Mouse (Mus musculus) embryo, embryonic 10.5 days (tissue): Measurements from ENCODE around the gene Ptprn2.

Experiments used
- DNase-seq: peaks from one replicate; pipeline ENCODE4 v3.0.0-alpha.2; 2015; ENCODE audit warnings: low spot score

The Ptprn2 gene

GRCm38 (mm10) chr12:116896651-116897050 lies 411.1 kb downstream of the Ptprn2 start:
- no peak for DNase-seq

GRCm38 (mm10) chr12:116901773-116902172 lies 416.3 kb downstream of the Ptprn2 start:
- DNase-seq = peak; percentile 14

- peak; percentile 32 for DNase-seq
These were observed 421.9 kb downstream of the Ptprn2 start for GRCm38 (mm10) chr12:116907424-116907823.

GRCm38 (mm10) chr12:116908668-116909067 lies 423.1 kb downstream of the Ptprn2 start:
- peak; percentile 21 for DNase-seq

- DNase-seq = no peak
These were observed 431.3 kb downstream of the Ptprn2 start for GRCm38 (mm10) chr12:116916776-116917175.

- no peak for DNase-seq
These were observed 433.7 kb downstream of the Ptprn2 start for GRCm38 (mm10) chr12:116919185-116919584.

- DNase-seq = peak; percentile 14
These were observed 434.4 kb downstream of the Ptprn2 start for GRCm38 (mm10) chr12:116919691-116920526.

GRCm38 (mm10) chr12:116927115-116927514 lies 441.6 kb downstream of the Ptprn2 start:
- DNase-seq = peak; percentile 14

GRCm38 (mm10) chr12:116927516-116927915 lies 442.0 kb downstream of the Ptprn2 start:
- no peak for DNase-seq

GRCm38 (mm10) chr12:116938158-116938854 lies 452.8 kb downstream of the Ptprn2 start:
- DNase-seq = peak; percentile 14

- no peak for DNase-seq
These were observed 458.4 kb downstream of the Ptprn2 start for GRCm38 (mm10) chr12:116943883-116944282.

GRCm38 (mm10) chr12:116948151-116948928 lies 462.8 kb downstream of the Ptprn2 start:
- no peak for DNase-seq

GRCm38 (mm10) chr12:116949726-116950125 lies 464.2 kb downstream of the Ptprn2 start:
- no peak for DNase-seq

GRCm38 (mm10) chr12:116952452-116953205 lies 467.1 kb downstream of the Ptprn2 start:
- DNase-seq = no peak

- DNase-seq = no peak
These were observed 473.6 kb downstream of the Ptprn2 start for GRCm38 (mm10) chr12:116959164-116959563.

- DNase-seq = no peak
These were observed 478.4 kb downstream of the Ptprn2 start for GRCm38 (mm10) chr12:116963906-116964305.

GRCm38 (mm10) chr12:116968215-116968939 lies 482.9 kb downstream of the Ptprn2 start:
- peak; percentile 13 for DNase-seq

- no peak for DNase-seq
These were observed 490.0 kb downstream of the Ptprn2 start for GRCm38 (mm10) chr12:116975547-116975946.

- no peak for DNase-seq
These were observed 491.5 kb downstream of the Ptprn2 start for GRCm38 (mm10) chr12:116976981-116977380.

GRCm38 (mm10) chr12:116978201-116978600 lies 492.7 kb downstream of the Ptprn2 start:
- no peak for DNase-seq

GRCm38 (mm10) chr12:116981315-116981714 lies 495.8 kb downstream of the Ptprn2 start:
- no peak for DNase-seq
